Mouse (Mus musculus): ENCODE data around the gene Ints11.

DNA sequence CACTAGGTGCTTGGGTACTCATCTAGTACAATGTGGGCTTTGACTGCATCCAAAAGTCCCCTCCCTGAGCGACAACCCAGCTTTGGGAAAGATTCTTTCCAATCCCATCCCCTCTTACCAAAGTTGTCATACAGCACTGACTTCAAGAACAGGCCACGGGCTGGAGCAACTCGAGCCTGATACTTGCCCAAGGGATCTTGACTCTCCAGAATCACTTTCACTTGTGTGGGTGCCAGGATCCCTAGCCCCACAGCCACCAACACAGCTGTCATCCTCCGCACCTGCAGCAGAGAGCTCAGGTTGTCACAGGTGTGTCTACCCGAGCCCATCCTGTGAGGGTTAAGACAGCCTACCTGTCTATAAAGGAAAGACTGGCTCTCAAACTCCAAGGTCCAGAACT is 20.0 kb downstream of the Ints11 start:
- no peak for TF ChIP-seq GATA1 (IDR thresholded peaks at IDR 0.05; ENCODE audit: borderline replicate concordance, low read length)
- TF ChIP-seq FLI1 (IDR thresholded peaks at IDR 0.05; ENCODE audit: low read length), result no peak
